Mouse (Mus musculus): ENCODE results near the gene Faim2. TPM values are rescaled to one million over a fixed set of nuclear protein-coding genes. Genes with fewer than 3 reads are reported as not detected.

Gene Faim2
- polyA plus RNA-seq, 1 experiment = not detected

DNA sequence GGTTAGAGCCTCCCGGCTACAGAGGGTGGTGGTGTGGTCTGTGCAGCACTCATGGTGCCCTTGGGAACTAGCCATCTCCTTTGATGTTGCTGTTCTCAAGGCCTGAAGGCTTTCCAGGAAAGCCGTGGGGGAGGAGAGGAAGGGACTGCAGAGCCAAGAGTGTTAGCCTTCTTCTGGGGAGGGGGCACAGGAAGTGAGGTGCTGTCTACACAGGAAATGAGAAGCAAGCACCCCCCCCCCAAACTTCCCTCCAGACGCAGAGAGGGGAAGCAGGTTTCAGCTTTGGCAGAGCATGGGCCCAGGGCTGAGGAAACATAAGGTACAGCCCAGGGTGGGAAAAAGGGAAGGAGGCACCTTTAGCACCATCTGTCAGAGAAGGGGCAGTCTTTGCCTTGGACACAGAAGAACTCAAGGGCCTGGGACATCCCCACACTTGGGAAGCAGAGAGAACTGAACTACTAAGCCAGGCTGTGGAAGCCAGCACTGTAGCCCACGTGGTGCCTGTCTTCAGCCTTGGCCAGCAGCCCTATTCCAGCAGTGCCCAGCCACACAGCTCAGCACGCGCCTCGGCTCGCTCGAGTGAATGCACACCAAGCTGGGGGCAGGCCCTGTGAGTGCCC, 78.7 kb downstream of the Faim2 start:
- no peak overlapping the region for H3K4me3 ChIP-seq (ENCODE audit: insufficient read depth, low read depth, low read length)
- peaks cover 27% of the 10 kb centered on the region for H3K4me1 ChIP-seq (ENCODE audit: control insufficient read depth, insufficient read depth, low read length)
- no peak overlapping the region for H3K27ac ChIP-seq (ENCODE audit: insufficient read depth, low read depth, low read length)
- TF ChIP-seq CTCF (IDR thresholded peaks at IDR 0.05; ENCODE audit: insufficient read depth, low read depth, low read length) (no peak), POLR2A (IDR thresholded peaks at IDR 0.05; ENCODE audit: insufficient read depth, low read depth, low read length) (no peak)
- WGBS = 40% methylated on average over 9 of the region's 9 CpGs

Other genes starting within 250 kb of the Faim2 start
- gene Prpf40b, start 233.1 kb downstream of the Faim2 start, polyA plus RNA-seq (2012; ENCODE audit: insufficient read depth, insufficient read length, low replicate concordance, missing spikeins) = not detected in 2 replicates
- not detected in 2 replicates for gene Fam186b, start 232.3 kb downstream of the Faim2 start, polyA plus RNA-seq (2012; ENCODE audit: insufficient read depth, insufficient read length, low replicate concordance, missing spikeins)
- not detected in 2 replicates for gene Fmnl3, start 157.7 kb downstream of the Faim2 start, polyA plus RNA-seq (2012; ENCODE audit: insufficient read depth, insufficient read length, low replicate concordance, missing spikeins)
- gene Tmbim6, start 135.3 kb downstream of the Faim2 start, polyA plus RNA-seq (2012; ENCODE audit: insufficient read depth, insufficient read length, low replicate concordance, missing spikeins) = 839 TPM in 1 of 2 replicates, not detected in the other
- gene Nckap5l, start 70.4 kb downstream of the Faim2 start, polyA plus RNA-seq (2012; ENCODE audit: insufficient read depth, insufficient read length, low replicate concordance, missing spikeins) = not detected in 2 replicates
- not detected in 2 replicates for gene Bcdin3d, start 53.4 kb downstream of the Faim2 start, polyA plus RNA-seq (2012; ENCODE audit: insufficient read depth, insufficient read length, low replicate concordance, missing spikeins)
- gene Aqp2, start 50.9 kb upstream of the Faim2 start, polyA plus RNA-seq (2012; ENCODE audit: insufficient read depth, insufficient read length, low replicate concordance, missing spikeins) = not detected in 2 replicates
- not detected in 2 replicates for gene Aqp5, start 62.6 kb upstream of the Faim2 start, polyA plus RNA-seq (2012; ENCODE audit: insufficient read depth, insufficient read length, low replicate concordance, missing spikeins)
- not detected in 2 replicates for gene Aqp6, start 73.2 kb upstream of the Faim2 start, polyA plus RNA-seq (2012; ENCODE audit: insufficient read depth, insufficient read length, low replicate concordance, missing spikeins)
- not detected in 2 replicates for gene Racgap1, start 123.5 kb upstream of the Faim2 start, polyA plus RNA-seq (2012; ENCODE audit: insufficient read depth, insufficient read length, low replicate concordance, missing spikeins)
- not detected in 2 replicates for gene Asic1, start 142.2 kb upstream of the Faim2 start, polyA plus RNA-seq (2012; ENCODE audit: insufficient read depth, insufficient read length, low replicate concordance, missing spikeins)
- 510 TPM in 1 of 2 replicates, not detected in the other for gene Smarcd1, start 174.0 kb upstream of the Faim2 start, polyA plus RNA-seq (2012; ENCODE audit: insufficient read depth, insufficient read length, low replicate concordance, missing spikeins)
- gene Gm17349, start 177.3 kb upstream of the Faim2 start, polyA plus RNA-seq (2012; ENCODE audit: insufficient read depth, insufficient read length, low replicate concordance, missing spikeins) = not detected in 2 replicates
- not detected in 2 replicates for gene Gpd1, start 189.3 kb upstream of the Faim2 start, polyA plus RNA-seq (2012; ENCODE audit: insufficient read depth, insufficient read length, low replicate concordance, missing spikeins)
- not detected in 2 replicates for gene Cox14, start 197.5 kb upstream of the Faim2 start, polyA plus RNA-seq (2012; ENCODE audit: insufficient read depth, insufficient read length, low replicate concordance, missing spikeins)
- gene Cers5, start 244.7 kb upstream of the Faim2 start, polyA plus RNA-seq (2012; ENCODE audit: insufficient read depth, insufficient read length, low replicate concordance, missing spikeins) = not detected in 2 replicates